Mouse (Mus musculus) cerebellum, adult 2 months (tissue): Measurements from ENCODE around the gene Mars.

ENCODE experiments used
- CTCF ChIP-seq: fragments of 200-500 bp; IDR thresholded peaks from 2 replicates; pipeline ENCODE4 v1.5.1; 2011; ENCODE audit warnings: low read depth, mild to moderate bottlenecking, control low read depth, low read length, moderate library complexity, borderline replicate concordance; ENCODE audit not compliant: insufficient read depth
- POLR2A ChIP-seq: fragments of 200-500 bp; IDR thresholded peaks from 2 replicates; pipeline ENCODE4 v1.6.1; 2011; ENCODE audit warnings: low read length, control low read depth, borderline replicate concordance; ENCODE audit not compliant: insufficient read depth

- TF ChIP-seq CTCF: no peak; the same call in 1 of the 2 replicates
- TF ChIP-seq POLR2A: no peak
Observed at GRCm38 (mm10) chr10:127279730-127280129, 31.9 kb downstream of the Mars start.
